Mouse (Mus musculus): Measurements from ENCODE around the gene Pxmp4. TPM values are rescaled to one million over a fixed set of nuclear protein-coding genes. Genes with fewer than 3 reads are reported as not detected.
A peak's percentile ranks its signal among the peaks of the same experiment; 100 is the strongest.

Gene Pxmp4
- polyA plus RNA-seq, 1 experiment, result 21.5 TPM

GRCm38 (mm10) chr2:154568329-154569070 lies 35.0 kb downstream of the Pxmp4 start:
- Histone ChIP-seq H3K4me1 (ENCODE audit: control insufficient read depth, insufficient read depth, low read length) (peaks cover 2% of the 10 kb centered on the region; the same call in 1 of the 2 replicates), H3K4me3 (ENCODE audit: insufficient read depth, low read length) (peak overlapping the region; percentile 46), H3K27ac (ENCODE audit: insufficient read depth, low read length) (no peak overlapping the region)
- TF ChIP-seq CTCF (IDR thresholded peaks at IDR 0.05; ENCODE audit: extremely low read depth, insufficient read depth, low read length) (no peak), POLR2A (IDR thresholded peaks at IDR 0.05; ENCODE audit: extremely low read depth, insufficient read depth, low read length) (no peak)

GRCm38 (mm10) chr2:154567766-154568165 lies 35.7 kb downstream of the Pxmp4 start:
- H3K27ac ChIP-seq (ENCODE audit: insufficient read depth, low read length), result no peak overlapping the region
- no peak overlapping the region for H3K4me3 ChIP-seq (ENCODE audit: insufficient read depth, low read length)
- TF ChIP-seq CTCF (IDR thresholded peaks at IDR 0.05; ENCODE audit: extremely low read depth, insufficient read depth, low read length) (no peak), POLR2A (IDR thresholded peaks at IDR 0.05; ENCODE audit: extremely low read depth, insufficient read depth, low read length) (no peak)
- peaks cover 2% of the 10 kb centered on the region; the same call in 1 of the 2 replicates for H3K4me1 ChIP-seq (ENCODE audit: control insufficient read depth, insufficient read depth, low read length)

GRCm38 (mm10) chr2:154566641-154567040 lies 36.9 kb downstream of the Pxmp4 start:
- Histone ChIP-seq H3K4me3 (ENCODE audit: insufficient read depth, low read length) (no peak overlapping the region), H3K4me1 (ENCODE audit: control insufficient read depth, insufficient read depth, low read length) (no peaks in the 10 kb centered on the region), H3K27ac (ENCODE audit: insufficient read depth, low read length) (no peak overlapping the region)

GRCm38 (mm10) chr2:154565562-154565961 lies 37.9 kb downstream of the Pxmp4 start:
- Histone ChIP-seq H3K27ac (ENCODE audit: insufficient read depth, low read length) (no peak overlapping the region), H3K4me1 (ENCODE audit: control insufficient read depth, insufficient read depth, low read length) (no peaks in the 10 kb centered on the region), H3K4me3 (ENCODE audit: insufficient read depth, low read length) (no peak overlapping the region)
- TF ChIP-seq POLR2A (IDR thresholded peaks at IDR 0.05; ENCODE audit: extremely low read depth, insufficient read depth, low read length), result no peak

More at GRCm38 (mm10) chr2:154566641-154567040, 36.9 kb downstream of the Pxmp4 start:
- TF ChIP-seq POLR2A (IDR thresholded peaks at IDR 0.05; ENCODE audit: extremely low read depth, insufficient read depth, low read length) (no peak), CTCF (IDR thresholded peaks at IDR 0.05; ENCODE audit: extremely low read depth, insufficient read depth, low read length) (no peak)

GRCm38 (mm10) chr2:154563612-154564170 lies 39.8 kb downstream of the Pxmp4 start:
- Histone ChIP-seq H3K4me1 (ENCODE audit: control insufficient read depth, insufficient read depth, low read length) (no peaks in the 10 kb centered on the region), H3K27ac (ENCODE audit: insufficient read depth, low read length) (no peak overlapping the region), H3K4me3 (ENCODE audit: insufficient read depth, low read length) (no peak overlapping the region)
- TF ChIP-seq CTCF (IDR thresholded peaks at IDR 0.05; ENCODE audit: extremely low read depth, insufficient read depth, low read length) (no peak), POLR2A (IDR thresholded peaks at IDR 0.05; ENCODE audit: extremely low read depth, insufficient read depth, low read length) (no peak)

GRCm38 (mm10) chr2:154558264-154559039 lies 45.1 kb downstream of the Pxmp4 start, which contains the start of gene Necab3:
Necab3 (minus strand) TSS chr2:154558890.
- peak; percentile 60; the same call in 1 of the 2 replicates for TF ChIP-seq POLR2A (IDR thresholded peaks at IDR 0.05; ENCODE audit: extremely low read depth, insufficient read depth, low read length)
- TF ChIP-seq CTCF (IDR thresholded peaks at IDR 0.05; ENCODE audit: extremely low read depth, insufficient read depth, low read length), result no peak
- H3K27ac ChIP-seq (ENCODE audit: insufficient read depth, low read length), result peak within 1 kb of the TSS; percentile 74
- peak within 1 kb of the TSS; percentile 93 for H3K4me3 ChIP-seq (ENCODE audit: insufficient read depth, low read length)
- H3K4me1 ChIP-seq (ENCODE audit: control insufficient read depth, insufficient read depth, low read length), result peaks cover 3% of the 10 kb centered on the region

- Histone ChIP-seq H3K27ac (ENCODE audit: insufficient read depth, low read length) (peak overlapping the region; percentile 74; the same call in 1 of the 2 replicates), H3K4me1 (ENCODE audit: control insufficient read depth, insufficient read depth, low read length) (peaks cover 3% of the 10 kb centered on the region), H3K4me3 (ENCODE audit: insufficient read depth, low read length) (peak overlapping the region; percentile 93)
- no peak for TF ChIP-seq CTCF (IDR thresholded peaks at IDR 0.05; ENCODE audit: extremely low read depth, insufficient read depth, low read length)
- no peak for TF ChIP-seq POLR2A (IDR thresholded peaks at IDR 0.05; ENCODE audit: extremely low read depth, insufficient read depth, low read length)
Measured at GRCm38 (mm10) chr2:154557184-154557832, 46.2 kb downstream of the Pxmp4 start.

- TF ChIP-seq POLR2A (IDR thresholded peaks at IDR 0.05; ENCODE audit: extremely low read depth, insufficient read depth, low read length) (no peak), CTCF (IDR thresholded peaks at IDR 0.05; ENCODE audit: extremely low read depth, insufficient read depth, low read length) (no peak)
- no peak overlapping the region for H3K4me3 ChIP-seq (ENCODE audit: insufficient read depth, low read length)
- peaks cover 3% of the 10 kb centered on the region for H3K4me1 ChIP-seq (ENCODE audit: control insufficient read depth, insufficient read depth, low read length)
- peak overlapping the region; percentile 19; the same call in 1 of the 2 replicates for H3K27ac ChIP-seq (ENCODE audit: insufficient read depth, low read length)
Measured at GRCm38 (mm10) chr2:154555235-154555634, 48.3 kb downstream of the Pxmp4 start.

GRCm38 (mm10) chr2:154552424-154552907 lies 51.0 kb downstream of the Pxmp4 start:
- Histone ChIP-seq H3K4me3 (ENCODE audit: insufficient read depth, low read length) (no peak overlapping the region), H3K27ac (ENCODE audit: insufficient read depth, low read length) (no peak overlapping the region), H3K4me1 (ENCODE audit: control insufficient read depth, insufficient read depth, low read length) (peaks cover 3% of the 10 kb centered on the region)
- TF ChIP-seq CTCF (IDR thresholded peaks at IDR 0.05; ENCODE audit: extremely low read depth, insufficient read depth, low read length) (peak; percentile 44), POLR2A (IDR thresholded peaks at IDR 0.05; ENCODE audit: extremely low read depth, insufficient read depth, low read length) (no peak)
